Mouse (Mus musculus) ES-Bruce4 (cell line): ENCODE data around the gene Wdr5.

Experiments
- CTCF ChIP-seq: IDR thresholded peaks from one replicate; pipeline ENCODE4 v1.8.1; 2011; ENCODE audit warnings: low read depth, low read length
- POLR2A ChIP-seq: IDR thresholded peaks from one replicate; pipeline ENCODE4 v1.8.1; 2011; ENCODE audit warnings: low read length; ENCODE audit not compliant: insufficient read depth

DNA sequence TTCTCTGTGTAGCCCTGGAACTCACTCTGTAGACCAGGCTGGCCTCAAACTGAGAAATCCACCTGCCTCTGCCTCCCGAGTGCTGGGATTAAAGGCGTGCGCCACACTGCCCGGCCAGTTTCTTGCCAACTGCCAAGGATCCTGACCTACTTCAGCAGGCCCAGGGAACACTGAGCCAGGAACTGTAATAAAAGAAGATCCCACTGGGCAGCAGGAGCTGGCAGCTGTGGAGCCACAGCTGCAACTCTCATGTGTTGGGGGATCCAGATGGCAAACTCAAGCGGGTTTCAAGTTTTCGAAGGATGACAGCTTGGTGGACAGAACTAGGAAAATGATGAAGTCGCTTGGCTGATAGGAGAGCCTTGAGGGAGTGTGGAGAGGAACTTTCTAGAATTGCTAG lies 4.3 kb upstream of the Wdr5 start:
- TF ChIP-seq POLR2A = no peak
- TF ChIP-seq CTCF = no peak
